Mouse (Mus musculus): Measurements from ENCODE around the gene Frs3. TPM values are rescaled to one million over a fixed set of nuclear protein-coding genes. Genes with fewer than 3 reads are reported as not detected.

Gene Frs3
- polyA plus RNA-seq, 2 experiments, result 5.4 to 16.0 TPM

GRCm38 (mm10) chr17:47655697-47656096 is 33.1 kb upstream of the Frs3 start:
- Histone ChIP-seq H3K9me3 (ENCODE audit: control insufficient read depth, low read length) (no peaks in the 10 kb centered on the region), H3K27me3 (ENCODE audit: control insufficient read depth, insufficient read depth, low read length) (no peaks in the 10 kb centered on the region), H3K9ac (ENCODE audit: low read depth, low read length, severe bottlenecking) (no peak overlapping the region), H3K4me2 (replicated peaks; ENCODE audit: low read depth, low read length, severe bottlenecking) (no peak overlapping the region), H3K36me3 (ENCODE audit: control insufficient read depth, insufficient read depth, low read length) (peaks cover 12% of the 10 kb centered on the region; the same call in 1 of the 2 replicates), H3K4me1 (ENCODE audit: control insufficient read depth, insufficient read depth, low read length) (no peaks in the 10 kb centered on the region), H3K4me3 (replicated peaks; ENCODE audit: low read length) (no peak overlapping the region), H3K27ac (replicated peaks; ENCODE audit: low read depth, low read length) (no peak overlapping the region)
- WGBS, result 82% methylated on average over 5 of the region's 5 CpGs
- DNase-seq (ENCODE audit: low spot score), result no peak
- no peak for TF ChIP-seq POLR2A (IDR thresholded peaks at IDR 0.05; ENCODE audit: borderline replicate concordance, extremely low read depth, insufficient read depth, insufficient read length)
- no peak for ATAC-seq (ENCODE audit: low FRiP score, low read depth)

DNA sequence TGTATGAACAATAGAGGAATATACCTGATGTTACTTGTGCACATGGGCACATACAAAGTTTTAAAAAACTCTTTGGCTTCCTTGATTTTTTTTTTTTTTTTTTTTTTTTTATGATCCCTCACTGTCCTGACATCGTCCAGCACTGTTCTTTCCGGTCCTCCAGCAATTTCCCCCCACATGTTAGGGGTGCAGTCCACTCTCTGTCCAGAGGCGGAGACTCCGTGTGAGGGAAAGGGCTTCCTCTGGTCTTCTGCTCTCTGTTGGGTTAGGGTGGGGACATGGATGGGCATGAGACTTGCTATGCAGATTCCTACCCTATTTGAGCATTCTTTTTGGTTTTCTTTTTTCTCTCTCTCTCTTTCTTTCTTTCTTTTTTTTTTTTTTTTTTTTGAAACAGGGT is 30.9 kb upstream of the Frs3 start:
- no peaks in the 10 kb centered on the region for H3K4me1 ChIP-seq (ENCODE audit: control insufficient read depth, insufficient read depth, low read length)
- TF ChIP-seq POLR2A (IDR thresholded peaks at IDR 0.05; ENCODE audit: borderline replicate concordance, extremely low read depth, insufficient read depth, insufficient read length), result no peak
- no peaks in the 10 kb centered on the region for H3K9me3 ChIP-seq (ENCODE audit: control insufficient read depth, low read length)
- H3K4me2 ChIP-seq (replicated peaks; ENCODE audit: low read depth, low read length, severe bottlenecking), result no peak overlapping the region
- DNase-seq (ENCODE audit: low spot score) (no peak), ATAC-seq (ENCODE audit: low FRiP score, low read depth) (no peak)
- peaks cover 10% of the 10 kb centered on the region; the same call in 1 of the 2 replicates for H3K36me3 ChIP-seq (ENCODE audit: control insufficient read depth, insufficient read depth, low read length)
- no peak overlapping the region for H3K4me3 ChIP-seq (replicated peaks; ENCODE audit: low read length)
- H3K27me3 ChIP-seq (ENCODE audit: control insufficient read depth, insufficient read depth, low read length), result no peaks in the 10 kb centered on the region
- H3K9ac ChIP-seq (ENCODE audit: low read depth, low read length, severe bottlenecking), result no peak overlapping the region
- 82% methylated on average over 4 of the region's 4 CpGs for WGBS
- no peak overlapping the region for H3K27ac ChIP-seq (replicated peaks; ENCODE audit: low read depth, low read length)

GRCm38 (mm10) chr17:47658741-47659243 is 30.0 kb upstream of the Frs3 start:
- Histone ChIP-seq H3K9me3 (ENCODE audit: control insufficient read depth, low read length) (no peaks in the 10 kb centered on the region), H3K27ac (replicated peaks; ENCODE audit: low read depth, low read length) (no peak overlapping the region), H3K4me1 (ENCODE audit: control insufficient read depth, insufficient read depth, low read length) (no peaks in the 10 kb centered on the region), H3K4me3 (replicated peaks; ENCODE audit: low read length) (no peak overlapping the region), H3K9ac (ENCODE audit: low read depth, low read length, severe bottlenecking) (no peak overlapping the region), H3K27me3 (ENCODE audit: control insufficient read depth, insufficient read depth, low read length) (no peaks in the 10 kb centered on the region), H3K36me3 (ENCODE audit: control insufficient read depth, insufficient read depth, low read length) (peaks cover 8% of the 10 kb centered on the region; the same call in 1 of the 2 replicates), H3K4me2 (replicated peaks; ENCODE audit: low read depth, low read length, severe bottlenecking) (no peak overlapping the region)
- no peak for TF ChIP-seq POLR2A (IDR thresholded peaks at IDR 0.05; ENCODE audit: borderline replicate concordance, extremely low read depth, insufficient read depth, insufficient read length)
- ATAC-seq (ENCODE audit: low FRiP score, low read depth) (no peak), DNase-seq (ENCODE audit: low spot score) (no peak)
- WGBS, result 83% methylated on average over 3 of the region's 3 CpGs

DNA sequence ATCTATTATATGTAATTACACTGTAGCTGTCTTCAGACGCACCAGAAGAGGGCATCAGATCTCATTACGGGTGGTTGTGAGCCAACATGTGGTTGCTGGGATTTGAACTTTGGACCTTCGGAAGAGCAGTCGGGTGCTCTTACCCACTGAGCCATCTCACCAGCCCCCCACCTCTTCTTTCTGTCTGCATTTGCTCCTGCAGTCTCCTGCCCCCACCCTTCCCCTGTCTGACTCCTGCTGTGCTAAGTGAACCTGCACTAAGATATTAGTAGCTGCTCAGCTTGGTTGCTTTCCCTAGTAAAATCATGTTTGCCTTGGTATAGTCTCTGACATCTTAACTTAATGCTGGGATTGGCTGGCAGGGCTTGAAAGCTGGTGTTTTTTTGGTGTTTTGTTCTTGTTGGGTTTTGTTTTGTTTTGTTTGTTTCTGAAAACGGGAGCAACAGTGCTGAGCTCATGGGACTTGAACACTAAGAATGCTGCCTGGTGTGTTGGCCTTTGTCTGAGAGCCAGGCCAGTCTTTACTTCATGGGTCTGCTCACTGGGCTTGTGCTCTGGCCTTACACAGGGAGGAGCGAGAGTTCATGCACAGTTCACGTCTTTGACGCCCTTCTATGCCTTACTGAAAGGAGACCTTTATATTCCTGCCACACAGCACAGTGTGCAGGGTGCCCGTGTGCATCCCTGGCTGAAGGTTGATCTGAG is 25.7 kb upstream of the Frs3 start:
- Histone ChIP-seq H3K36me3 (ENCODE audit: control insufficient read depth, insufficient read depth, low read length) (0 out of 2 replicates have a peak, but pooled peaks cover 4% of the 10 kb centered on the region), H3K27ac (replicated peaks; ENCODE audit: low read depth, low read length) (no peak overlapping the region), H3K4me3 (replicated peaks; ENCODE audit: low read length) (no peak overlapping the region), H3K4me2 (replicated peaks; ENCODE audit: low read depth, low read length, severe bottlenecking) (no peak overlapping the region), H3K4me1 (ENCODE audit: control insufficient read depth, insufficient read depth, low read length) (no peaks in the 10 kb centered on the region), H3K9ac (ENCODE audit: low read depth, low read length, severe bottlenecking) (no peak overlapping the region), H3K9me3 (ENCODE audit: control insufficient read depth, low read length) (no peaks in the 10 kb centered on the region), H3K27me3 (ENCODE audit: control insufficient read depth, insufficient read depth, low read length) (no peaks in the 10 kb centered on the region)
- ATAC-seq (ENCODE audit: low FRiP score, low read depth) (no peak), DNase-seq (ENCODE audit: low spot score) (no peak)
- 73% methylated on average over 9 of the region's 9 CpGs for WGBS
- no peak for TF ChIP-seq POLR2A (IDR thresholded peaks at IDR 0.05; ENCODE audit: borderline replicate concordance, extremely low read depth, insufficient read depth, insufficient read length)

GRCm38 (mm10) chr17:47664474-47664873 is 24.4 kb upstream of the Frs3 start:
- ATAC-seq (ENCODE audit: low FRiP score, low read depth) (no peak), DNase-seq (ENCODE audit: low spot score) (no peak)
- Histone ChIP-seq H3K4me3 (replicated peaks; ENCODE audit: low read length) (no peak overlapping the region), H3K36me3 (ENCODE audit: control insufficient read depth, insufficient read depth, low read length) (0 out of 2 replicates have a peak, but pooled peaks cover 4% of the 10 kb centered on the region), H3K9ac (ENCODE audit: low read depth, low read length, severe bottlenecking) (no peak overlapping the region), H3K9me3 (ENCODE audit: control insufficient read depth, low read length) (no peaks in the 10 kb centered on the region), H3K4me2 (replicated peaks; ENCODE audit: low read depth, low read length, severe bottlenecking) (no peak overlapping the region), H3K4me1 (ENCODE audit: control insufficient read depth, insufficient read depth, low read length) (no peaks in the 10 kb centered on the region), H3K27ac (replicated peaks; ENCODE audit: low read depth, low read length) (no peak overlapping the region), H3K27me3 (ENCODE audit: control insufficient read depth, insufficient read depth, low read length) (no peaks in the 10 kb centered on the region)
- no peak for TF ChIP-seq POLR2A (IDR thresholded peaks at IDR 0.05; ENCODE audit: borderline replicate concordance, extremely low read depth, insufficient read depth, insufficient read length)
- 89% methylated on average over 7 of the region's 7 CpGs for WGBS
